In genomic region chr11:54303076-54303727, GRCm38 (mm10) we compare ENCODE assay signal across 9 mouse cellular contexts. TPM values are rescaled to one million over a fixed set of nuclear protein-coding genes. Genes with fewer than 3 reads are reported as not detected.
A peak's percentile ranks its signal among the peaks of the same experiment; 100 is the strongest.
DNase-seq lines count a peak whose midpoint lies in the region; ATAC-seq lines count a peak whose summit lies in the region.
"Had no signal": no experiment of that assay in that cellular context is flagged by ENCODE, and none has a peak within 500 bp of the region (broad histone marks: within the 10 kb centered on the region; RNA-seq: fewer than 3 reads in every experiment).

No protein-coding gene starts in this region.

- ATAC-seq in heart, embryonic 15.5 days (replicated peaks; ENCODE audit: insufficient number of reproducible peaks, insufficient read depth, low FRiP score, low read depth) = no peak
- no peak for ATAC-seq in embryonic facial prominence, embryonic 14.5 days (ENCODE audit: low read depth)
- ATAC-seq in limb, embryonic 13.5 days (ENCODE audit: low FRiP score, low read depth) = peak; percentile 19; the same call in 1 of the 2 replicates

- H3K4me1 ChIP-seq in heart, embryonic 15.5 days (replicated peaks) = peaks cover 10% of the 10 kb centered on the region
- H3K4me1 ChIP-seq in embryonic facial prominence, embryonic 14.5 days (ENCODE audit: control insufficient read depth, insufficient read depth, low read length) = no peaks in the 10 kb centered on the region
- H3K4me1 ChIP-seq in limb, embryonic 13.5 days = peaks cover 14% of the 10 kb centered on the region

- 20% methylated on average over 6 of the region's 6 CpGs for WGBS in heart, embryonic 15.5 days
- 16% methylated on average over 6 of the region's 6 CpGs for WGBS in embryonic facial prominence, embryonic 14.5 days
- WGBS in limb, embryonic 13.5 days = 16% methylated on average over 6 of the region's 6 CpGs

- no peak overlapping the region for H3K4me3 ChIP-seq in heart, embryonic 15.5 days
- peak overlapping the region; percentile 53 for H3K4me3 ChIP-seq in embryonic facial prominence, embryonic 14.5 days (ENCODE audit: low read depth, low read length)
- H3K4me3 ChIP-seq in limb, embryonic 13.5 days = peak overlapping the region; percentile 53

- peaks cover 41% of the 10 kb centered on the region for H3K27me3 ChIP-seq in heart, embryonic 15.5 days
- peaks cover 15% of the 10 kb centered on the region; the same call in 1 of the 2 replicates for H3K27me3 ChIP-seq in embryonic facial prominence, embryonic 14.5 days (replicated peaks; ENCODE audit: control insufficient read depth, insufficient read depth, low read length)
- H3K27me3 ChIP-seq in limb, embryonic 13.5 days = peaks cover 24% of the 10 kb centered on the region

- no peak for DNase-seq in heart, adult 9 months (ENCODE audit: low spot score in 2 of 2)
- peak; percentile 57 for DNase-seq in Muller cell, postnatal 12 days (ENCODE audit: inconsistent ontology term)
- peak; percentile 86 for DNase-seq in embryonic facial prominence, embryonic 14.5 days (ENCODE audit: low spot score)
- peak; percentile 58 for DNase-seq in retina, postnatal 1 day
- DNase-seq in thymus, postnatal 10 days (ENCODE audit: low spot score in 2 of 2) = no peak
- no peak for DNase-seq in c-Kit-positive CD71-positive TER-119-positive erythroid progenitor cells, embryonic 14.5 days (ENCODE audit: low spot score)

- H3K36me3 ChIP-seq in heart, embryonic 15.5 days = no peaks in the 10 kb centered on the region
- H3K36me3 ChIP-seq in embryonic facial prominence, embryonic 14.5 days (ENCODE audit: control insufficient read depth, insufficient read depth, low read length) = no peaks in the 10 kb centered on the region
- H3K36me3 ChIP-seq in limb, embryonic 13.5 days = no peaks in the 10 kb centered on the region

- no peaks in the 10 kb centered on the region for H3K9me3 ChIP-seq in heart, embryonic 15.5 days (replicated peaks)
- peaks cover 4% of the 10 kb centered on the region; the same call in 1 of the 2 replicates for H3K9me3 ChIP-seq in embryonic facial prominence, embryonic 14.5 days (ENCODE audit: control insufficient read depth, low read length)
- 0 out of 2 replicates have a peak, but pooled peaks cover 2% of the 10 kb centered on the region for H3K9me3 ChIP-seq in limb, embryonic 13.5 days

- H3K27ac ChIP-seq in heart, embryonic 15.5 days = no peak overlapping the region
- H3K27ac ChIP-seq in embryonic facial prominence, embryonic 14.5 days (replicated peaks; ENCODE audit: low read depth, low read length) = no peak overlapping the region
- H3K27ac ChIP-seq in limb, embryonic 13.5 days = no peak overlapping the region
- H3K27ac ChIP-seq: macrophage had no signal

- H3K9ac ChIP-seq in heart, embryonic 15.5 days = no peak overlapping the region
- no peak overlapping the region for H3K9ac ChIP-seq in embryonic facial prominence, embryonic 14.5 days (ENCODE audit: low read depth, low read length)
- H3K9ac ChIP-seq in limb, embryonic 13.5 days = no peak overlapping the region

- H3K4me2 ChIP-seq in heart, embryonic 15.5 days = peak overlapping the region; percentile 95
- peak overlapping the region; percentile 95 for H3K4me2 ChIP-seq in embryonic facial prominence, embryonic 14.5 days (ENCODE audit: low read depth, low read length)
- peak overlapping the region; percentile 94 for H3K4me2 ChIP-seq in limb, embryonic 13.5 days (replicated peaks)

RNA-seq across cellular contexts. Expression of gene Acsl6, which starts 0.4 kb away (rescaled TPM):
- 0.47 and 0.55 TPM in 2 replicates for polyA plus RNA-seq in heart, embryonic 15.5 days (2015; fragmentation: Nextera tagmentation; extraction: Ambion mirVana)
- 2.3 and 3.2 TPM in 2 replicates for polyA plus RNA-seq in embryonic facial prominence, embryonic 14.5 days (2014; fragmentation: Nextera tagmentation; extraction: Ambion mirVana)
- polyA plus RNA-seq in limb, embryonic 13.5 days (2015; fragmentation: Nextera tagmentation; extraction: Ambion mirVana) = 0.93 and 1.0 TPM in 2 replicates
- polyA plus RNA-seq: macrophage had no signal

RNA-seq across cellular contexts. Expression of gene Il3, which starts 36.1 kb away (rescaled TPM):
- not detected in 2 replicates for polyA plus RNA-seq in heart, embryonic 15.5 days (2015; fragmentation: Nextera tagmentation; extraction: Ambion mirVana)
- polyA plus RNA-seq in embryonic facial prominence, embryonic 14.5 days (2014; fragmentation: Nextera tagmentation; extraction: Ambion mirVana) = not detected in 2 replicates
- not detected in 2 replicates for polyA plus RNA-seq in limb, embryonic 13.5 days (2015; fragmentation: Nextera tagmentation; extraction: Ambion mirVana)
- polyA plus RNA-seq: macrophage had no signal

RNA-seq across cellular contexts. Expression of gene Csf2, which starts 53.7 kb away (rescaled TPM):
- polyA plus RNA-seq in heart, embryonic 15.5 days (2015; fragmentation: Nextera tagmentation; extraction: Ambion mirVana) = not detected in 2 replicates
- polyA plus RNA-seq in embryonic facial prominence, embryonic 14.5 days (2014; fragmentation: Nextera tagmentation; extraction: Ambion mirVana) = not detected in 2 replicates
- not detected in 2 replicates for polyA plus RNA-seq in limb, embryonic 13.5 days (2015; fragmentation: Nextera tagmentation; extraction: Ambion mirVana)
- polyA plus RNA-seq: macrophage had no signal

Comparison
In these comparisons a context has a peak if more than half of its experiments do, and no peak if none do; other contexts are left out.
1. DNase-seq: peak in Muller cell, postnatal 12 days (single experiment), embryonic facial prominence, embryonic 14.5 days (single experiment) and retina, postnatal 1 day (single experiment); none in heart, adult 9 months (0 of 2), thymus, postnatal 10 days (0 of 2) and c-Kit-positive CD71-positive TER-119-positive erythroid progenitor cells, embryonic 14.5 days (single experiment).
2. Peak in every context shown above with its lines, with median percentiles within 50 percentile points of each other: H3K4me2 ChIP-seq.